16 mouse cellular contexts compared by ENCODE assay signal in the genomic region with DNA sequence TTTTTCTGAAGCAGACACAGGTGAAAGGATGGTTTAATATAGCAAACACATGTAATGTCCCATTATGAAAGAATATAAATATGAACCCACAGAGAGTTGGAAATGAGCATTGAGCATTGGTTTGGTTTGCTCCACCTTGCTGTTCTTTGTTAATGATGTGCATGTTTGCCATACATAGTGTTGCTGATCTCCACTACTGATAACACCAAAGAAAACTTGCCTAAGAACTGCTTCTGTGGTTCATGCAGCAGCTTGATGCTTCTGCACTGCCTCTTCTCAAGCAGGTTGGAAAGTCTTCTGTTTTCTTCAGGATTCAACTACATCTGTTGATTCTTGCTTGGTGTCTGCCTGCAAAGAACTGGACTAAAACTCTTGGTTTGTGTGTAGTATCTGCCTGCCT.
"Had no signal": no experiment of that assay in that cellular context is flagged by ENCODE, and none has a peak within 500 bp of the region (broad histone marks: within the 10 kb centered on the region; RNA-seq: fewer than 3 reads in every experiment).

No protein-coding gene starts in this region.

- H3K4me1 ChIP-seq: neural tube, embryonic 13.5 days; neural tube, embryonic 15.5 days; stomach, embryonic 15.5 days had no signal

- DNase-seq: retina, postnatal 1 day; right cerebral cortex, adult 18-20 months; right cerebral cortex, postnatal 14 days; right cerebral cortex, postnatal 25 days; right cerebral cortex, postnatal 4 days; spleen, adult 18-20 months; thymus, adult 18-20 months; thymus, adult 2 months; thymus, postnatal 14 days; thymus, postnatal 25 days; thymus, postnatal 36 days; thymus, postnatal 4 days had no signal

- H3K27ac ChIP-seq: neural tube, embryonic 13.5 days; neural tube, embryonic 15.5 days; stomach, embryonic 15.5 days; stomach, postnatal 0 days had no signal

- H3K27me3 ChIP-seq: neural tube, embryonic 13.5 days; neural tube, embryonic 15.5 days; stomach, embryonic 15.5 days had no signal

- H3K9ac ChIP-seq: neural tube, embryonic 13.5 days; neural tube, embryonic 15.5 days; stomach, embryonic 15.5 days had no signal

- H3K36me3 ChIP-seq: neural tube, embryonic 13.5 days; neural tube, embryonic 15.5 days; stomach, embryonic 15.5 days had no signal

- H3K9me3 ChIP-seq: neural tube, embryonic 13.5 days; neural tube, embryonic 15.5 days; stomach, embryonic 15.5 days had no signal

- H3K4me3 ChIP-seq: neural tube, embryonic 13.5 days; neural tube, embryonic 15.5 days; stomach, embryonic 15.5 days had no signal
